Mouse (Mus musculus) lung, adult 2 months (tissue): ENCODE results near the gene Sema4f.

ENCODE experiments used
- CTCF ChIP-seq: fragments of 200-500 bp; IDR thresholded peaks from 2 replicates; pipeline ENCODE4 v1.5.1; 2011; ENCODE audit warnings: mild to moderate bottlenecking, low read length, control low read depth; ENCODE audit not compliant: insufficient read depth
- POLR2A ChIP-seq: fragments of 200-500 bp; IDR thresholded peaks from 2 replicates; pipeline ENCODE4 v1.6.1; 2011; ENCODE audit warnings: low read depth, mild to moderate bottlenecking, control low read depth, low read length, borderline replicate concordance; ENCODE audit errors: extremely low read depth

- no peak for TF ChIP-seq POLR2A
- TF ChIP-seq CTCF = no peak
Observed at GRCm38 (mm10) chr6:82885441-82885840, 54.1 kb downstream of the Sema4f start.
